Mouse (Mus musculus) ovary, adult 18-20 months (tissue): ENCODE results near the gene Prph.
A peak's percentile ranks its signal among the peaks of the same experiment; 100 is the strongest.
"Not testable (repeated sequence)": the region's sequence is repeated elsewhere in the genome, so short reads cannot be mapped to it uniquely, and the experiment has no call there.

Experiments
- DNase-seq: peaks from one replicate; pipeline ENCODE4 v3.0.0; 2022; ENCODE audit warnings: low spot score, mixed read lengths

Gene Prph

DNA sequence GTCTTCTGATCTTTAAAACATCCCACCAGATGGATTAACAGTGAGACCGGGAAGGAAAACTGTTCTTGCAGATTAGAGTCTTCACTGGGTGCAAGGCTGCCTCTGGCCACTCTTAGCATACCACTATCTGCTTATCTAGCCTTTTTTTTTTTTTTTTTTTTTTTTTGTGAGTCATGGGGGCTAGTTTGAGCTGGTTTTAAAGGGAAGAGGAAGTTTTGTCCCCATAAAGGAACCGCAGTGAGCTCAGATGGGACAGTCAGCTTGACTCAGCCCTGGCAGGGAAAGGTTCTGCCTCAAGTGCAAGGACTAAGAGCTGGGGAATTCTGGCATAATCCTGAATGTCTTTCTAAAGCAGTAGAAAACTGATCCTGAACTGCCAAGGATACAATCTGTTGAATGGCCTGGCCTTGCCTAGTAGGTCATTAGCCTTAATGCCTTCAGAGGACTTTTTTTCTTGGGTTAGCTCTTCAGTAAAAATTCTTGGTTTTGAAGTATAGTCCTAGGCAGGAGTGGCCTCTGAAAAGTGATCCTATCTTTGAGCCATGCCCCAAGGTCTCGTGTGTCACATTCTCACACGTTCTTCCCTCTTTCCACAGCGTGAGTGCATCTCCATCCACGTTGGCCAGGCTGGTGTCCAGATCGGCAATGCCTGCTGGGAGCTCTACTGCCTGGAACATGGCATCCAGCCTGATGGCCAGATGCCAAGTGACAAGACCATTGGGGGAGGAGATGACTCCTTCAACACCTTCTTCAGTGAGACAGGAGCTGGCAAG is 21.3 kb upstream of the Prph start:
- no peak for DNase-seq

DNA sequence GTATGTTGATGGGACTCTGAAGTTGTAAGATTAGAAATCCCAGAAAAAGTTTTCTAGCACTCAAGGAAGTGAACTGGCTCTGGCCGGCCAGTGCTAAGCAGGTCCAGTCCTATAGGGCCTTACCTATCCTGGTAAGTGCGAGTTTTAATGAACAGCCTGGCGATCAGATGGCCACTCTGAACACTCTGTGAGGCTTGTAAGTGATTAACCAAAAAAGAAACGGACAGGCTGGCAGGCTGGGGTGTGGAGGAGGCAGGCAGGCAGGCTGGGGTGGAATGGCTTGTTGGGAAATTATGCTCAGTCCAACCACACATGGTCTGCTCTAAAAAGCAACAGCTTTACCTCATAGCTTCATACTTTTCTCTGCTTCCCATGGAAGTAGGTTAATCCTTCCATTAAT is 19.5 kb upstream of the Prph start:
- no peak for DNase-seq

DNA sequence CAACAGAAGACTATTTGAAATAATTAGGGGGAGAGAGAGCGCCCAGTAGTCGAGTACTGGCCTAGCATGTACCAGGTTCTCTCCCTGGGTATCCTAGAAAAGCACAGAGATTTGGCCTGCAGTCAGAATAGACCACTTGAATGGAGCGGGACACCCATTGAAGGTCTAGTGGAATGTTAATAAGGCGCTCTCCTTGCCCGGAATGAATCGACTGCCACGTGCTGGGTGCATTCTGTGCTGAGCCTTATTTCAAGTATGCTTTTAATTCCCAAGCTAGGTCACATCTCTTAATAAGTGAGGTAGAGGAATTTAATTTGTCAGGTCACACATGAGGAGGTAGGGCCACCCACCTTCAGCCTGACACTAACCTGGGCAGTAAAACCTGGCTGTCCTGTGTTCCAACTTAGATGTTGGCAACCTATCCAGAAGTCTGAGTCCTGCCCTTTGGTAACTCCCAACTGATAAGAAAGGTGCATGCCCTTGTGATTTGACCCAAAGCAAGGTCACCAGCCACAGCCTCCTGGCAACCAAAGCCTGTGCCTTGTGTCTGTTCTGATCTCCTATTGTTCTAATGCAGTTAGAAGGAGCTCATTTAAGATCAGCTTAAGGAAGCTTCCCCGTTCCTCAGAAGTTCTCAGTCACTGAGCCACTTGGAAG is 18.6 kb upstream of the Prph start:
- no peak for DNase-seq

DNA sequence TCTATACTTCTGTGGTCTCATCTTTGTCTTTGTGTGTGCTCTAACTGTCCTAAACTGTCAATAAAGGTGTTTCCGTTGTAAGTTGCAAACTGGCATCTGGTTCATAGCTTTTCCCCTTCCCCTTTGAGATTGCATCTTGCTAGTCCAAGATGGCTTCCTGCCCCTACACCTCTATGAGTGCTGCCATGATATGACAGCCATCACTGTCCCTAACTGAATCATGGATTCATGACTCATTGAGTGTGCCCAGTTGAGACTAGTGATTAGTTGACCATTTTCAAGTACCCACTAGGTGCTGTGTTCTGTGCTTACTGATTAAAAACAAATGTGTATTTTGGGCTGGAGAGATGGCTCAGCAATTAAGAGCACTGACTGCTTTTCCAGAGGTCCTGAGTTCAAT is 16.9 kb upstream of the Prph start:
- no peak for DNase-seq

DNA sequence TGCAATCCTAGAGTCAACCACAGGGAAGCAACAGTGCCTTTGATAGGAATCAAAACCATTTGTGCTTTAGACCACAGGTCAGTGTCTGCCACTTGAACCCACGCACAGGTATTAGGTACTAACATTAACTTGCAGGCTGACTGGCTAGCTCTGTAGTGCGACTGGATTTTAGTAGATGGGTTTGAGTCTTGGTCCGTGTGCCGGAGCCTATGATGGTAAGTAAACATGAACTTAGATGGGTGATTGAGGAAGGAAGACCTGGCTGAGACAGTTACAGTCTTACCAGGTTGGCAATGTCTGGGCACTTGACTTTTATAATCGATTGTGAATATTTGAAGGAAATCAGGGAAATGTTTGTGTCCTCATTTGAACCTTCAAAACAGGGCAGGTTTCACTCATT is 16.2 kb upstream of the Prph start:
- no peak for DNase-seq

DNA sequence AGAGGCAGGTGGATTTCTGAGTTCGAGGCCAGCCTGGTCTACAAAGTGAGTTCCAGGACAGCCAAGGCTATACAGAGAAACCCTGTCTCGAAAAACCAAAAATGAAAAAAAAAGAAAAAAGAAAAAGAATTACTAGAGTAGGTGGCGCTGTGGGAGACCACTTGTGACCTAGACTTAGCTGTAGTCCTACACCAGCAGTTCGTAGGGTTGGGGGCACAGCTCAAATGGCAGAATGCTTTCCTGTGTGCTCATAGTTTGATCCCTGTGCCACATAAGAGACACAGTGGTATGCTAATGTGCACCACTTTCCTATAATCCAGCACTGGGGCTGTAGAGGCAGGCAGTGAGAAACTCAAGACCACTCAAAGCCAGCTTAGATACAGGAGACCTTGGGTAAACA is 15.7 kb upstream of the Prph start:
- no peak for DNase-seq

DNA sequence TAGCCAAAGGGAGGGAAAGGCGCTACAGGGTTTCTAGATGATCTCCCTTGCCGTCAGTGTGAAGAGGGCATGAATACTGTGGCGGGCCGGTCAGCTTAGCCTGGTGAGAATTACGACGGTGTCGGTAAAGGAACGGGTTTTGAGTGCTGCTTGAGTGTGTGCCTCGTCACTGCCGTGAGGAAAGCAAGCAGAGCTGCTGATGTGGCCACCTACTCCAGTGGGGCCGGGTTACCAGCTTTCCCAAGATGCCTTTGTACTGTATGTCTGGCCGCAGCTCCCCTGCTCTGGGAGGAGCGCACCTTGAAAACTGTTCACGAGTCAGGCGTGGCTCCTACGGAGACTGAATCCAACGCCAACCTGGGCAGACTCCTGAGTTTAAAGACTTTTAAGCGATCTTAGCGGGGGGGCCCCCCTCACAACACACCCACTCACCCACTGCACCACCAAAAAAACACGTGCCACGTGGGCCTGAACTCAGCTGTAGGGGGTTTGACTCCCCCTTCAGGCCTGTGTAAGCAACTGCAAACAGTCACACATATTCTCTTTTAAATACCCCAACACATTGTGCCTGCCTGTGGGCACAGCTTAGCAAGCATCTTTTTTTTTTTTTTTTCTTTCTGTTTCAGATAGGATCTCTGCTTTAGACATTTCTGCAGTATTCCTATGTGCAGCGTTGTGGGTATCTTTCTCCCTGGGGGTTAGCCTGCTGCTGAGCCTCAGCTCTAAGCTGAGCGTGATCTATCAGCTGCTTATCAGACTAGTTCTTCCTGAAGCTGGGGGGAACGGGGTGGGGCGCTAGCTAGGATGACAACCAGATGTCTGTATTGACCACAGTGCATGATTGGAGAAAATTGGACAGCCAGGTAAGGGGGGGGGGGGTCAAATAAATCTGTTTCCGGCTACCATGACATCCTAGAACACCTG is 14.7 kb upstream of the Prph start:
- DNase-seq: no peak

DNA sequence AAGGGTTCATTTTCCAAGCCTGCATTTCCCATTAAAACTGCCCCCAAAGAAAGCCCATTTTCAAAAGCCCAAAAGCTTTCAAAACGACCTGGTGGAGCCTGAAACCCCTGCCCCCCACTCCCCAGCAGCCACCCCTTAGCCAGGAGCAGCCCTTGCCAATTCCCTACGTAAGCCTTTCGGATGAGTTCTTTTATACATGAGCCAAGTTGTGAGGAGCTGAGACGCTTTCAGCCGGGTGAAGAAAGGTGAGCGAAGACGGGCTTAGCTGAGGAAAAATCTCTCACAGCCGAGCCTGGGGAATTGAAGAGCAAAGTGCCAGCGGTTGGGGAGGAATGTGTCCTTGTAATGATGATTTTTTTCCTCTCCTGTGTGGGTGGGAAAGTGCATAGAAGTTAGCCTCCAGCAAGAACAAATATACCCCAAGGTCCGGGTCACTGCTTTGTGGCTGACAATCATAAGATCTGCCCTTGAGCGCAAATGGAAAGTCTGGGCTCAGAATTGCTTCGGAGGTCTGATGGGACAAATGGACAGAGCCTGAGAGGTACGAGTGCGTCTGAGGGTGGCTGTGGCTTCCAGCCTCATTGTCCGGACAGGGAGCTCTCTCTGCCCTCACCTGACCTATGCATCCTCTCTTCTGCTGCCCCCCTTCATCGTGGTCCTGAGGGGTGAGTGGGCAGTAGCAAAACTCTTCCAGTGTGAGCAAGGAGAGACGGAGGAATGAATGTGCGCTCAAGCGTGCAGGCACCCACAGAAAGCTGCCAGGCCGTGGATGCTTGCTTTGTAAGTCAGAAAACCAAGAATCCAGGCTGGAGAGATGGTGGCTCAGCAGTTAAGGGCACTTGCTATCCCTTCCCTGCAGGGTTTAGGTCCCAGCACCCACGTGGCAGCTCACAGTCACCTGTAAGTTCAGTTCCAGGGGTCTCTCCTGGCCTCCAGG is 13.8 kb upstream of the Prph start:
- DNase-seq: peak; percentile 53

DNA sequence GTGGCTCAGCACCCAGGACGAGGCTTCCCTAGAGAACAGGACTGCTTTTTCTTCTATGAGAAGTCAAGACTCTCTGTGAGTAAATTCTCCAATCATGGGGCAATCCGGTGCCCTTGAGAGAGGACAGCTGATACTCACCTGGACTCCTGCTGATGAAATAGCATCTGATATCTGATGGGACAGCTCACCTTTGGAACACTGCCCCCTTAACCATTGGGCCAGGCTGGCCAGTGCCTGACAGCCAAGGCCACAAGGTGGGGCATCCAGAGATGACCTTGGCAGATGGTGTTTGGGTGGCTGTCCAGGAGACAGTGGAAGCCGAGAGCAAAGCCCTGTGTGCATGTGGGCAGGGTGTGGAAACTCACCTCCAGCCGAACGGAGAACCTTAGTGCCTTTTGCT is 12.6 kb upstream of the Prph start:
- DNase-seq: no peak

DNA sequence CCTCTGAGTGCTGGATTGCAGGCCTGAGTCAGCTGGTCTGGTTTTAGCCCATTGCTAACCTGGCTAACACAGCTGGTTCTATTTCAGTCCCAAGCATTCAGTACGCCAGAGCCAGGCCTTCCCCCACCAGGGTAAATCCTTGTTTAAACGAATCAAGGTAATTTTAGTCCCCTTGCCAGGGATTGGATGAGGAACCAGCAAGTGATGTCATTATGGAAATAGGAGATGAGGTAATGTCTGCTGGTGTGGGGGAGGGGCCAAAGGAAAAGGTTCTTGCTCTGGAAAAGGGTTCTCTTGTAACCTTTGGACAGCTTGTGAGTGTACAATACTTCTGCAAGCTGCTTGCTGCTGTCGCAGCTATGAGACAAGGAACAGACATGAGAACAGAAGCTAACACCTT is 10.1 kb upstream of the Prph start:
- no peak for DNase-seq

DNA sequence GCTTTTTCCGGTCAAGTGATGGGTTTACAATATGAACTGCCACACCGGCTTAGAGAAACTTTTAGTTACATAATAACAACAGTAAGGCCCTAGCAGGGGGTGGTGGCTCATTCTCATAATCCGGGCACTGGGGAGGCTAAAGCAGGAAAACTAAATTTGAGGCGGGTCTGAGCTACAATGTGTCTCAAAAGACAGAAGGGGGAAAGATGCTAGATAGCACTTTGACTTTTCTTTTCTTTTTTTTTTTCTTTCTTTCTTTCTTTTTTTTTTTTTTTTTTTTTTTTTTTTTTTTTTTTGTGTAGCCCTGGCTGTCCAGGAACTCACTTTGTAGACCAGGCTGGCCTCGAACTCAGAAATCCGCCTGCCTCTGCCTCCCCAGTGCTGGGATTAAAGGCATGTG is 9.2 kb upstream of the Prph start:
- not testable (repeated sequence) for DNase-seq

DNA sequence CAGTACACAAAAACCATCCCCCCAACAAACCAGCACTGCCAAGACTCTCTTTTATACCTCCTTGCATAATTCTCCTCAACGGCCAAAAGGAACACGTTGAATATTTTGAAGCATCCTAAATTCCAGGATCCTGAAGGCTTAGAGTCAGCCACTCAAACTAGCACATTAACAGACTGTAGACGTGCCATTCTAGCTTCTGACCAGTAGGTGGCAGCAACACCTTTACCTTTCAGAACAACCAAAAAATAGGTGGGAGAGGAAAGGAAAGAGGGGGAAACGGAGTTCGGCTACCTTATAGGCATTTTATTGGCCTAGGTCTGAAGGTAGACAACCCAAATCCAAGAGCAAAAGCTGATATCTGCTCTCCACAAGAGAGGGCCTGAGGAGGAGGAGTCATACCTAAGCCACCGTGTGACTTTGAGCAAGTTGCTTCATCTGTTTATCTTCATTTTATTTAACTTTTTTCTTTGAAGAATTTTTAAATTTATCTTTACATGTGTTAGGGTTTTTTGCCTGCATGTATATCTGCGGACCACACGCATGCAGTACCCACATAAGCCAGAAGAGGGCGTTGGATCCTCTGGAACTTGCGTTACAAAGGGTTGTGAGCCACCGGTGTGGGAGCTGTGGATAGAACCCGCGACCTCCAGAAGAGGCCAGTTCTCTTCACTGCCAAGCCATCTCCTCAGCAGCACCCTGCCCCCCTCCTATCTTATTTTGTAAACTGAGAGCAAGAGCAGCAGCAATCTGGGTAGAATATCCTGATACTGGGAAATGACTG is 5.3 kb upstream of the Prph start:
- no peak for DNase-seq

DNA sequence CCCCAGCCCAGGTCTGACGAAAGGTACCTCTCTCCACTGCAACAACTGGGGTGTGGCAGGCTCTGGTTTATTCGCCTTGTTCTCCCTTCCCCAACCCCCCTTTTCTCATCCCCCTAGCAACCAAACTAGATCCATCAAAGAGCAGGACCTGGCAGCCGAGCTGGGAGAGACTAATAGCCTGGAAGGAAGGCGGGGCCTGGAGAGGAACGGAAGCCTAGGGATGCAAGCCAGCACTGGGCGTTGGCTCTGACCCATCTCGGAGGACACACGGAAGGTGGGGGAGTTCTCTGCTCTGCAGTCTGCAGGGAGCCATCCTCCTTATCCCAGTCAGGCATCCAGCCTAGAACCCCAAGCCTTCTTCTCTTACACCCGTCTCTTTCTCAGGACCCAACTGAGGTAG is 1.6 kb upstream of the Prph start:
- DNase-seq: no peak

DNA sequence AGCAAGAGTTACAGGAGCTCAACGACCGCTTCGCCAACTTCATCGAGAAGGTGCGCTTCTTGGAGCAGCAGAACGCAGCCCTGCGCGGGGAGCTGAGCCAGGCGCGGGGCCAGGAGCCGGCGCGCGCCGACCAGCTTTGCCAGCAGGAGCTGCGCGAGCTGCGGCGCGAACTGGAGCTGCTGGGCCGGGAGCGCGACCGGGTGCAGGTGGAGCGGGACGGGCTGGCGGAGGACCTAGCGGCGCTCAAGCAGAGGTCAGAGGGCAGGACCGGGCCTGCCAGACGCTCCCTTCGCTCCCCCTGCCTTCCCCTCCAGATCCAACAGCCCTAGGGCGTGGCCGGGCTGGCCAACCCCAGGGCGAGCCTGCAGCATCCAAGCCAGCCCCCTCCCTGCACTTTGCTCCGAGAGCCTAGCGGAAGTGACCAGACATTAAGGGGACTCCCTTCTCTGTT is 562 bp downstream of the Prph start:
- no peak for DNase-seq

DNA sequence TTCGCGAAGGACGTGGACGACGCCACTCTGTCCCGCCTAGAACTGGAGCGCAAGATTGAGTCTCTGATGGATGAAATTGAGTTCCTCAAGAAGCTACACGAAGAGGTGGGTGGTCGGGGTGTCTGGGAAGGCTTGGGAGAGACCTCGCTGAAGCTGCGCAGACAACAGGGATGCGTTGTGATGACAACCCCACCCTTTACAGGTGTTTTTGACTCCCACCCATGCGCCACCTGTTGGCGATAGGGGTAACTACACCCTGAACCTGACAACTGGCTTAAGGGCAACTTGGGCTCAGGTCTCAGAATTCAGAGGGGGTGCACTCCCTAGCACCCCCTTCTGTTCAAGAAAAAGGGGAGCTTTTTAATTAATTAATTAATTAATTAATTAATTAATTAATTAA is 1.4 kb downstream of the Prph start:
- no peak for DNase-seq

DNA sequence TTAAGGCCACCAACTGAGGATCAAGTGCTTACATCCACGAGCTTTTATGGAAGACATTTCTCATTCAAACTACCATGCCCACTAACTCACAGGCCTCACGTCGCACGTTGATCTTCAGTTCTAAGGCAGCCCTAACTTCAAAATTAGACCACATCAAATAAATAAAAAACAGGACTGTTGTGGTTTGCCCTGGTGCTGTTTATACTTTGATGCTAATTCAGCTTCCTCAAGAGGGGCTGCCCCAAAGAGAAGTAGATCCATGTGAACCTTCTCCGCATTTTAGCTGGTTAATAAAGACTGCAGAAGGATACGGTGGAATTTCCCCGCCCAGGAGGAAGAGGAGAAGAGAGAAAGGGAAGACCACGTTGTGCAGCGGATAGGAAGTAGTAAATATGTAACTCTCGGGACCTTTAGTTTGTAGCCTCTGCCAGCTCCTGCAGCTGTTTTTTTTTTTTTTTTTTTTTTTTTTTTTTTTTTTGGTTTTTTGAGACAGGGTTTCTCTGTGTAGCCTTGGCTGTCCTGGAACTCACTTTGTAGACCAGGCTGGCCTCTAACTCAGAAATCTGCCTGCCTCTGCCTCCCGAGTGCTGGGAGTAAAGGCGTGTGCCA is 10.7 kb downstream of the Prph start:
- no peak for DNase-seq

DNA sequence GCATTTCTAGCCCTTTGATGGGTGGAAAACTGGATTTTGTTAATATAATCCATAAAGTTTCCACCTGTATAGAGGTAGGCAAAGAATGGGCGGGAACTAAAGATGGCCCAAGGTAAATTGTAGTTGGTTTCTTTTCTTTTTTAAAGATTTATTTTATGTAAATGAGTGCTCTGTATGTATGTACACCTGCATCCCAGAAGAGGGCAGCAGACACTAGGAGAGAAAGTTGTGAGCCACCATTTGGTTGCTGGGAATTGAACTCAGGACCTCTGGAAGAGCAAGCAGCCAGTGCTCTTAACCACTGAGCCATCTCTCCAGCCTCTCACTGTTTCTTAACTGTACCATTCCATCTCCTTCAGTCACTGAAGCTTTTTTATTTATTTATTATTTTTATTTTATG is 17.0 kb downstream of the Prph start:
- DNase-seq: no peak

DNA sequence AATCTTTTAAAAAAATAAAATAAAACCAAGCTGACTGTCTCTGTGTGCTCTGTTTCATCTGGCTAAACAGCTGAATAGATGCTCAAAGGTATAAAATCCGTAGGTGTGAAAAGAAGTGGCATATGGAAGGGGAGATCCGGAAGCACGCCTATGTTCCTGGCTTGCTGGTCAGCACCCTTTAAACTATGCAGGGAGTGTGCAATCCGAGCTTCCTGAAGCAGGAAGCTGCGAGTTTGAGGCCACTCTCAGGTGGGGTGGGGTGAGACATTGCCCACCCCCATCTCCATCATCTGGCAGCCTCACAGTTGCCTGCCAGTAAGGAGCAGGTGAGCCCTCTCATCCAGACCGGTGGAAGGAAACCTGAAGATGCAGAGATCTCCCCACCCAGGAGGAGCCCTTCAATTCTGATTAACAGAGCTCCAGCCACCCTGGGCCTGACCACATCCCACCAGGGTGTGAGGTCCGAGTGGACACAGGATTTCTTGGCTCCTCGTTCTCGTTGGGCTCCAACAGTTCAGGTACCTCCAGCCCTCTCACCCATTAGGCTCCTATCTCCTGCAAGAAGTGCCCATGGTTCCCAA is 19.1 kb downstream of the Prph start, which contains the start of gene Troap:
Troap (plus strand) TSS at position 557 of the 581 bp plus-strand sequence.
- DNase-seq: no peak

DNA sequence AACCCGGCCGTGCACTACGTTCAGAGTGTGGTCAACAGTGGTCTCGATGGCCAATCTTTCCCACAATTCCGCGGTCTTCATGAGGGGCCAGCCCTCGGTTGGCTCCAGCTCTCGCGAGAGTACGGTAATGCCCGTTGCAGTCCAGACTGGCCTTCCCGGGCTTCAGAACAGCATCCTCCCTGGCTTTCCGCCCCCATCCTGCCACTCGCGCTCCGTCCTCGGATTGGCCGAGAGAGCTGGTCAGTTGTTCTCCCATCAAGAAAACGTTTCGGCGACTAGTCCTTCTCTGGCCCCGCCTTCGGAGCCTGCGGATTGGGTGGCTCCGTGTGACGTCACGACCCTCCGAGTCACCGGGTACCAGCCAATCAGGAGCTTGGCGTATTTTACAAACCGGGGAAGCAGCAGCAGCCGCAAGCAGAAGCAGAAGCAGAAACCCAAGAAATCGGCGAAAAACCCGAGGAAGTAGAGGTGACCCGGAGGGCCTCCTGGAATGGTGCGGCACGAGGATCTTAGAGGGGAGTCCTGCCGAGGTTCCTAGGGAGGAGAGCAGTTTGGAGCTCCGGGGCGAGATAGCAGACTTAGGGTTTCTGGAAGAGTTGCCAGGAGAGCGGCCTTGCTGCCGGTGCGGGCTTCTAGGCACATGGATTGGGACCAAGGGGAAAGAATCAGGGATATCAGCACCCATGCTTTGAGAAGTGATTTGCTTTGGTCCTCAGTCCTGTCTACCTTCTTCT is 19.8 kb downstream of the Prph start:
- DNase-seq: peak; percentile 96
